Mouse (Mus musculus) bone marrow, adult 2 months (tissue): Measurements from ENCODE around the gene Susd6. TPM values are rescaled to one million over a fixed set of nuclear protein-coding genes. Genes with fewer than 3 reads are reported as not detected.

ENCODE experiments used
- H3K27ac ChIP-seq: fragments of 200-500 bp; 2 replicates; pipeline ENCODE4 v1.5.1; 2012; ENCODE audit warnings: low read depth, mild to moderate bottlenecking, control low read depth, inconsistent platforms, low read length; ENCODE audit not compliant: control insufficient read depth, poor library complexity, insufficient read depth
- H3K4me1 ChIP-seq: fragments of 200-500 bp; 2 replicates; pipeline ENCODE4 v1.6.1; 2011; ENCODE audit warnings: low read length; ENCODE audit not compliant: control insufficient read depth, insufficient read depth
- H3K4me3 ChIP-seq: fragments of 200-500 bp; replicated peaks from 2 replicates; pipeline ENCODE3; 2011; ENCODE audit warnings: mild to moderate bottlenecking, low read depth, low read length, control low read depth; ENCODE audit not compliant: control insufficient read depth
- CTCF ChIP-seq: fragments of 200-500 bp; IDR thresholded peaks from 2 replicates; pipeline ENCODE4 v1.5.1; 2011; ENCODE audit warnings: low read length, control low read depth; ENCODE audit not compliant: control insufficient read depth, insufficient read depth
- POLR2A ChIP-seq: fragments of 200-500 bp; IDR thresholded peaks from 2 replicates; pipeline ENCODE4 v1.6.1; 2011; ENCODE audit warnings: low read depth, mild to moderate bottlenecking, control low read depth, low read length, borderline replicate concordance; ENCODE audit not compliant: control insufficient read depth
- WGBS: fragments of 180-500 bp; shearing (Covaris S2); methylation state at CpG from one replicate; pipeline ENCODE4 v1.1.7; 2018; 5-methylcytosine and 5-hydroxymethylcytosine counted together
- polyA plus RNA-seq: library from polyadenylated mRNA; stranded (reverse); fragments of >200 nt; gene quantifications from 2 replicates; pipeline ENCODE4 v1.2.4, GENCODE M21; 2011; ENCODE audit warnings: low replicate concordance; ENCODE audit not compliant: missing spikeins, insufficient read depth, insufficient read length

Gene Susd6
- polyA plus RNA-seq, 1 experiment: 17.3 TPM

- no peak overlapping the region for H3K4me3 ChIP-seq
- no peak overlapping the region for H3K27ac ChIP-seq
- 7% methylated on average over 15 of the region's 15 CpGs for WGBS
- no peak for TF ChIP-seq POLR2A
- TF ChIP-seq CTCF: no peak
- no peaks in the 10 kb centered on the region for H3K4me1 ChIP-seq
Measured at GRCm38 (mm10) chr12:80885301-80886288, 95.3 kb downstream of the Susd6 start.

GRCm38 (mm10) chr12:80887036-80887435 lies 96.7 kb downstream of the Susd6 start:
- TF ChIP-seq POLR2A (no peak), CTCF (no peak)
- no peaks in the 10 kb centered on the region for H3K4me1 ChIP-seq
- no peak overlapping the region for H3K4me3 ChIP-seq
- WGBS: 36% methylated on average over 2 of the region's 2 CpGs
- no peak overlapping the region for H3K27ac ChIP-seq

- no peak overlapping the region for H3K4me3 ChIP-seq
- 85% methylated on average over 3 of the region's 3 CpGs for WGBS
- TF ChIP-seq POLR2A: no peak
- no peak for TF ChIP-seq CTCF
- no peaks in the 10 kb centered on the region for H3K4me1 ChIP-seq
- no peak overlapping the region for H3K27ac ChIP-seq
Measured at GRCm38 (mm10) chr12:80889331-80889730, 99.0 kb downstream of the Susd6 start.

- 88% methylated on average over 2 of the region's 2 CpGs for WGBS
- Histone ChIP-seq H3K4me1 (no peaks in the 10 kb centered on the region), H3K4me3 (no peak overlapping the region), H3K27ac (no peak overlapping the region)
- TF ChIP-seq CTCF (no peak), POLR2A (no peak)
Measured at GRCm38 (mm10) chr12:80891074-80891473, 100.8 kb downstream of the Susd6 start.

GRCm38 (mm10) chr12:80893720-80894494 lies 103.6 kb downstream of the Susd6 start:
- TF ChIP-seq CTCF: no peak
- no peak for TF ChIP-seq POLR2A
- Histone ChIP-seq H3K4me3 (no peak overlapping the region), H3K27ac (no peak overlapping the region), H3K4me1 (no peaks in the 10 kb centered on the region)
- WGBS: 86% methylated on average over 18 of the region's 18 CpGs

GRCm38 (mm10) chr12:80894973-80895570 lies 104.8 kb downstream of the Susd6 start:
- 20% methylated on average over 19 of the region's 19 CpGs for WGBS
- Histone ChIP-seq H3K4me1 (no peaks in the 10 kb centered on the region), H3K4me3 (no peak overlapping the region), H3K27ac (no peak overlapping the region)
- TF ChIP-seq POLR2A: no peak
- peak; percentile 99 for TF ChIP-seq CTCF

- WGBS: 83% methylated on average over 8 of the region's 8 CpGs
- Histone ChIP-seq H3K4me3 (no peak overlapping the region), H3K27ac (no peak overlapping the region), H3K4me1 (no peaks in the 10 kb centered on the region)
- TF ChIP-seq CTCF (no peak), POLR2A (no peak)
Measured at GRCm38 (mm10) chr12:80909631-80910030, 119.3 kb downstream of the Susd6 start.

GRCm38 (mm10) chr12:80917764-80918163 lies 127.5 kb downstream of the Susd6 start:
- TF ChIP-seq POLR2A (no peak), CTCF (peak; percentile 90)
- Histone ChIP-seq H3K27ac (no peak overlapping the region), H3K4me3 (no peak overlapping the region), H3K4me1 (no peaks in the 10 kb centered on the region)
- WGBS: 52% methylated on average over 7 of the region's 7 CpGs
